Mouse (Mus musculus) testis, postnatal 10 days (tissue): Measurements from ENCODE around the gene Bcl9l.

ENCODE experiments used
- DNase-seq: peaks from one replicate; pipeline ENCODE4 v3.0.0; 2021; ENCODE audit warnings: low spot score

The Bcl9l gene

DNA sequence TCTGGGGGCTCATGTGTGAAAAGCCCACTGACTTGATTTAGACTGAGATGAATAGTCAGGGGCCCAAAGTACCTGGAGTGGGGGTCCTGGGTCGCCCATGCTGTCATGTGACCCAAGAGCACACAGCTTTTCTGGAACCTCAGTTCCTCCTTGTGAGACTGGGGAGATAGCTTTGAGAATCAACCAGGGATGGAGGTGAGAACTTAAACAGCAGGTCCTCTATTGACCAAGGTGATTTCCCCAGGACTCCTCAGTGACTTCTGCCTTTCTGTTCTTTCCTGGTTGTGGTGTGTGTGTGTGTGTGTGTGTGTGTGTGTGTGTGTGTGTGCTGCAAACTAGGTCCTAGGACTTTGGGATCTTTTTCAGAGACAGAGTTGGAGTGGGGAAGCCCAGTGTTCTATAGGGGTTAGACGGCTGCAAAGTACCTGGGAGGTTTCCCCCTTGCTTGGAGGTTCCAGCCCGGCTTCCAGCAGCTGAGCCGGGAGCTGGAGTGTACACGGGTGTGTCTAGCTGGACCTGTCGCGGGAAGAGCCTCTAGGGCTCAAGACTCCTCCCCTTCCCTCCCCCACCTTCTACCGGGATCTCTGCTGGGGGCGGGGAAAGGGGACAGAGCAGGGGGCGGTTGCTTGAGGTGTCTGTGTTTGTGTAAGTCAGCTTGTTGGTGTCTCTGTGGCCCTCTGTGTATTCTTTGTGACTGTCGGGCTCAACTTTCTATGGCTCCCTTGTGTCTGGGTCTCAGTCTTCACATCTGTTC is 15.2 kb downstream of the Bcl9l start:
- DNase-seq = peak; percentile 68

DNA sequence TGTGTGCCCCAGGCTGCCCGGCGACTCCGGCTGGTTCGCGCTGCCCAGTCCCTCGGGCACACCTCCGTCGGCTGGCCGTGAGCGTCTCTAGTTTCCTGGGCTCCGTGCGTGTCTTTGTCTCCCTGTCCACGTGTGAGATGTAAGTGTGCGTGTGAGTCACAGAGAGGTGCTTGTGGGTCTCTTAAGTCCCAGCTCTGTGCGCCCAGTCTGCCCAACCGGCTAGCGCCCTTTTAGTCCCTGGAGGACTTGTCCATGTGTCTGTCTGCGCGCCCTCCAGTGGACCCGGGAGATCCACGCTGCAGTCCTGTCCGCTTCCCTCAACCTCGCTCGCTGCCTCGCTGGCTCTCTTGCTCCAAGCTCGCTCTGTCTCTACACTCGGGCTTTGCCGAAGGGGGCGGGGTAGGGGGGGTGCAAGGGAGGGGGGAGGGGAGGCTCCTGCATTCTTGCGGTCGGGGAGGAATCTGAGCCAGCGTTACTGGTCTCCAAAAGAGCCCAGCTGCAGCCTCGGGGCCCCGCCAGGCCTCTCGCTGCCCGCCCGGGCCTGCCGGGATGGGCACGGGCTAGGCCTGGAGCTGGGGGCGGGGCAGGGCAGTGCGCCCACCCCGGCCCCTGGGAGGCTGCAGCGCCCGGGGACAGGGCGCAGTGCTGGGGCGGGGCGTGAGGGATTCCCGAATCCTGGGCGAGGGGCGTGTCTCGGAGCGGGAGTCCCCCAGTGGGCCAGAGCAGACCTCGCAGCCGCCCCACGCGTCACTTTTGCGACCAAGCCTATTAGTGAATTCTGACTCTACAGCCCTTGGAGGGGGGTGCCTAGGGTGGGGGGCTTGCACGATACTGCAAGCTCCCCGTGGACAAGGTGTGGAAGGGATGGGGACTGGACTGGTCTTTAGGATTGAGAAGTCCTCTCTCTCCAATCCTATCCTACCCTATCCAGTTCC is 16.1 kb downstream of the Bcl9l start:
- peak; percentile 87 for DNase-seq

DNA sequence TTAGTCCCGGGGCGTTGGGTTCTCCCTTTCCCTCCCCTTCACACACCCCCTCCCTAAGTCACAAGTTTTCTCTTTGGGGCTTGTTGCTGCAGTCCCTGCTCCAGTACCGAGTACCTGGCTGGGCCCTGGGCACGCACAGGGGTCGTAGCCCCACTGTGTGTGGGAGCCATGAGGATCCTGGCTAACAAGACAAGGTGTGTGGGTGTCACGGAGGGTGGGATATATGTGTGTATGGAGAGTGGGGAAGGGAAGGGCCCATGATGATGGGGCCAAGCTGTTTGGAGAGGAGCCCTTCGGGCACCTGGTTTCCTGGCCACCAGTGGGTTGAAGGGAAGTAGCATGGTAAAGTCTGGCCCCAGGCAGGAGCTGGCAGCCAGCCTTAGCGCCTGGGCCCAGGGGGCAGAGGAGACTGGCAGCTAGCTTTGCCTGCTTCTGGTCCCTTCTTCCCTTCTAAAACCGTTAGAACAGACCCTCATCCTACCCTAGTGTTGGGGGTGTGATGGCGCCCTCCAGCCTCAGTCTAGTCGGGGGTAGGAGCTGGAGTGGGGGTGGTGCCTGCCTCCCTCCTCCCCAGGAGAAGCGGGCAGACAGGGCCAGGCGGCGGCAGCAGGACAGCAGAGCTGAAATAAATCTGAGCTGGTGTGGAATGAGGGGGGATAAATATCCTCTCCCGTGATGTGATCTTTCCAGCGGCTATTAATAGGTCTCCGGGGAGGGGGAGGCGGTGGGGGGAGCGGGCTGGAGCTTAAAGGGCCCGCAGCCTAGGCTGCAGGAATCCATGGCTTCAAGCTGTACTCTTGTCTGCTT is 16.9 kb downstream of the Bcl9l start:
- peak; percentile 59 for DNase-seq

DNA sequence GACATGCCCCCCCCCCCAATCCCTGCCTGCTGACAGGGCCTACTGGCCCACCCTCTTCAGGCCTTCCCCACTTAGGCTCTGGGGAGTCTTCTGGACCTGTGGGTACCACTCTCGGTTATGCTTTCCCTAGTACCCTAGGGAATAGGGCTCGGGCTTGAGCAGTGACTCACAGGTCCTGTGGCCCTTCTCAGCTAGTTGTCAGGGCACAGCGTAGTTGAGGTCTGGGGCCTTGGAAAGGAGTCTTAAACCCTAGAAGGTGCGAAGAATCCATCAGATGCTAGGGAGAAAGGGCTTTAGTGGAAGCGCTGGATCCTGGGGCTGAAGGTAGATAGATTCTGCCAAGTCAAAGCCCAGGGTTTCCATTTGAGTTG is 17.5 kb downstream of the Bcl9l start:
- DNase-seq = no peak

DNA sequence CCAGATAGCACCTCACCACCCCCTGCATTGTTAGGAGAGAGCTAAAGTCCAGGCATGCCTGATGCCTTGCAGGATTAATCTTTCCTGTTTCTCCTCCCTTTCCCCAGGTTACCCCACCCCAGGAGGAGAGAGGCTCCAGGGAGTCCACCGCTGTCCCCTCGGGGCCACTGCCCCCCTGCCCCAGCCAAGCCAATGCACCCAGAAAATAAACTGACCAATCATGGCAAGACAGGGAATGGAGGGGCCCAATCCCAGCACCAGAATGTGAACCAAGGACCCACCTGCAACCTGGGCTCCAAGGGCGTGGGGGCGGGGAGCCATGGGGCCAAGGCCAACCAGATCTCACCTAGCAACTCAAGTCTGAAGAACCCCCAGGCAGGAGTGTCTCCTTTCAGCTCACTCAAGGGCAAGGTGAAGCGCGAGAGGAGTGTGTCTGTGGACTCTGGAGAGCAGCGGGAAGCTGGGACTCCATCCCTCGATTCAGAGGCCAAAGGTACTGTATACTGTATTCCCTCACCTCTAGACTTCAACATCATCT is 18.1 kb downstream of the Bcl9l start:
- DNase-seq = peak; percentile 53

DNA sequence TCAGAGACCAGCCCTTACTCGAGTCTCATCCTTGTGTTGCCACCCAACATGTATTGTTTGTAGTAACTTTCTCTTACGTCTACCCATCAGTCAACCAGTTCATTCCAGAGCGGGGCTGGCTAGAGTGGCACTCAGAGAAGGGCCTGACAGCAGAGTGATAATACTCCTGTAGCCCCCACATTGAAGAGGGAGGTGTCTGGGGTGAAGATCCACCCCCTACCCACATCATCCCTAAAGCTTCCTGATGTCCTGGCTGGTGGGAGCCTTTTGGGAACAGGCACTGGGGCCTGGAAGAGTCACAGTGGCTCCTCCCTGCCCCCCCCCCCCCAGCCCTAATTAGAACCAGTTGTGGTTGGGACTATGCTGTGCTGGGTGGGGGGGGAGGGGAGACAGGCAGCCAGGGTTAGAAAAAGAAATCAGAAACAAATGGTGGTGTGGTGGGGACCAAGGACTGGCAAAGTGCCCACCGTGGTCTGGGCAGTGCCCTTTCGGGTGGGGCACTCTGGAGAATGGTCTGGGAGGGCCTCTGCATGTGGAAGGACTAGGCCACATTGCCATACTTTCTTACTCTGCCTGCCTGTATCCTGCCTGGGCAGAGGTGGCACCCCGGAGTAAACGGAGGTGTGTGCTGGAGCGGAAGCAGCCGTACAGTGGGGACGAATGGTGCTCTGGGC is 18.7 kb downstream of the Bcl9l start:
- peak; percentile 59 for DNase-seq

- peak; percentile 87 for DNase-seq
Observed at GRCm38 (mm10) chr9:44502006-44502405, 19.4 kb downstream of the Bcl9l start.

GRCm38 (mm10) chr9:44504893-44505823 is 22.5 kb downstream of the Bcl9l start:
- peak; percentile 67 for DNase-seq

GRCm38 (mm10) chr9:44505824-44506467 is 23.3 kb downstream of the Bcl9l start:
- DNase-seq = peak; percentile 69

DNA sequence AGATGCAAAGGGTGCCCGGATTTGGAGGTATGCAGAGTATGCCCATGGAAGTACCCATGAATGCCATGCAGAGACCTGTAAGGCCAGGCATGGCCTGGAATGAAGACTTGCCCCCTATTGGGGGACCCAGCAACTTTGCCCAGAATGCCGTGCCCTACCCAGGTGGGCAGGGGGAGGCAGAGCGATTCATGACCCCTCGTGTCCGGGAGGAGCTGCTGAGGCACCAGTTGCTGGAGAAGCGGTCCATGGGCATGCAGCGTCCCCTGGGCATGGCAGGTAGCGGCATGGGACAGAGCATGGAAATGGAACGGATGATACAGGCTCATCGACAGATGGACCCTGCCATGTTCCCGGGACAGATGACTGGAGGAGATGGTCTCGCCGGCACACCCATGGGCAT is 23.9 kb downstream of the Bcl9l start:
- DNase-seq = peak; percentile 44

DNA sequence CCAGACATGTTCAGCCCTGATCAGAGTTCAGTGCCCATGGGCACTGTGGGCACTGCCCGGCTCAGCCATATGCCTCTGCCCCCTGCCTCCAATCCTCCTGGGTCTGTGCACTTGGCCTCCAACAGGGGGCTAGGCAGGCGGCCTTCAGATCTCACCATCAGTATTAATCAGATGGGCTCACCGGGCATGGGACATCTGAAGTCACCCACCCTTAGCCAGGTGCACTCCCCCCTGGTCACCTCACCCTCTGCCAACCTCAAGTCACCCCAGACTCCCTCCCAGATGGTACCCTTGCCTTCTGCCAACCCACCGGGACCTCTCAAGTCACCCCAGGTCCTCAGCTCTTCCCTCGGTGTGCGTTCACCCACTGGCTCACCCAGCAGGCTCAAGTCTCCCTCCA is 24.7 kb downstream of the Bcl9l start:
- peak; percentile 38 for DNase-seq

- DNase-seq = peak; percentile 55
Observed at GRCm38 (mm10) chr9:44508124-44508619, 25.5 kb downstream of the Bcl9l start.

DNA sequence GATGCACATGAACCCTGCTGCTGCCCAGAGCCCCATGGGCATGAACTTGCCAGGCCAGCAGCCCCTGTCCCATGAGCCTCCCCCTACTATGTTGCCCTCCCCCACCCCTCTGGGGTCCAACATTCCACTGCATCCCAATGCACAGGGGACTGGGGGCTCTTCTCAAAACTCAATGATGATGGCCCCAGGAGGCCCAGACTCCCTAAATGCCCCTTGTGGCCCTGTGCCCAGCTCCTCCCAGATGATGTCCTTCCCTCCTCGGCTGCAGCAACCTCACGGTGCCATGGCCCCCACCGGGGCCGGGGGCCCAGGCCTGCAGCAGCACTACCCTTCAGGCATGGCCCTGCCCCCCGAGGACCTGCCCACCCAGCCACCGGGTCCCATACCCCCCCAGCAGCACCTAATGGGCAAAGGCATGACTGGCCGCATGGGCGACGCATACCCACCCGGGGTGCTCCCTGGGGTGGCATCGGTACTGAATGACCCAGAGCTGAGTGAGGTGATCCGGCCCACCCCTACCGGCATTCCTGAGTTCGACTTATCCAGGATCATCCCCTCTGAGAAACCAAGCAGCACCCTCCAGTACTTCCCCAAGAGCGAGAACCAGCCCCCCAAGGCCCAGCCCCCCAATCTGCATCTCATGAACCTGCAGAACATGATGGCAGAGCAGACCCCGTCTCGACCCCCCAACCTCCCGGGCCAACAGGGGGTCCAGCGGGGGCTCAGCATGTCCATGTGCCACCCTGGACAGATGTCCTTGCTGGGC is 26.3 kb downstream of the Bcl9l start:
- peak; percentile 57 for DNase-seq

DNA sequence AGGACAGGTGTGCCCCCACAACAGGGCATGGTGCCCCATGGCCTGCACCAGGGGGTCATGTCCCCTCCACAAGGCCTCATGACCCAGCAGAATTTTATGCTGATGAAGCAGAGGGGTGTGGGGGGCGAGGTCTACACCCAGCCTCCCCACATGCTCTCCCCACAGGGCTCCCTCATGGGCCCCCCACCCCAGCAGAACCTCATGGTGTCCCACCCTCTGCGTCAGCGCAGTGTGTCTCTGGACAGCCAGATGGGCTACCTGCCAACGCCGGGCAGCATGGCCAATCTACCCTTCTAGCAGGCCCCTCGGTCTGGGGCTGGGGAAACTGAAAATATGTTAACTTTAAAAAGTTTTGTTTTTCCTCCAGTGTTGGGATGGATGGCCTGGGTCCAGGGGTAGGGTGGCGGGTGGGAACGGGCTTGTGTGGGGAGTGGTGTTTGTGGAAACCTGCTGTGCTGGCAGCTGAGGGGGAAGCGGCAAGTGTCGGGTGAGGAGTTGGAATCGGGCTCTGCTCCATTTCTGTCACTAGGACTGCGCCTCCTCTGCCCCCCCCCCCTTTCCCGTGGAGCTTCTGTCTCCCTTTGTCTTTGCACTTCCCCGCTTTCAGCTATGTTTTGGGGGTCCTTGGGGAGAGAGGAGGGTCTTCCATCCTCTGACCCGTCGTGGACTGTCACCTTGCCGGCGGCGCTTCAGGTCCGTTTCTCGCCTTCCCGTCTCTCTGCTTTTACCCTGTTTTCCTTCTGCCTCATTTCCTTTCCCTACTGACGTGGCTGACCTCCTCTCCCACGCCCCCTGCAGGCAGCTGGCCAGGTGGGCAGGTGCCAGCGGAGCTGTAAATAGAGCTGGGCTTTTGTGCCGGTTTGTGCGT is 27.1 kb downstream of the Bcl9l start:
- peak; percentile 96 for DNase-seq

DNA sequence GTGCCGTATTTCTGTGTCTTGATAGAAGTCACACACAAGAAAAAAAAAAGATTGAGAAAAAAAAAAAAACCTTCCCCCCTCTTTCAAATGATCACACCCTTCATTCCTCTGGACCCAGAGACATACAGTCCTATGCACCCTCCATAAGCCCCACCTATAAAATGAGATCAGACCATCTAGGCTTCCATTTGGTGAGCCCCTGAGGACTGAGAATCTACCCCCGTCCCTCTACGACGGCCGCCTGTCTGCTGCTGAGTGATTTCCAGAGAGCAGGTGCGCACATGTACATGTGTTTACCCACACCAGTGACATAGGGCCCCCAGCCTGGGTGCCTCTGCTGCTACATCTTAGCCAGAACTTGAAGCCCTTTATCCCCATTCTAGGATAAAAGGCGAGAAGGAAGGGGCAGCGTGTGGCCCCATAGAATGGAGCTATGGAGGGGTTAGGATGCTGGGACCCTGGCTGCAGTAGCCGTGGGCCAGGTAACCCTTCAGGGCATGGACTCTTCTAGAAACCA is 27.8 kb downstream of the Bcl9l start:
- peak; percentile 47 for DNase-seq

GRCm38 (mm10) chr9:44510872-44511601 is 28.4 kb downstream of the Bcl9l start:
- peak; percentile 51 for DNase-seq
